Mouse (Mus musculus) CH12F3 (cell line): ENCODE measurements around the gene Kcns3.
"Not testable (repeated sequence)": the region's sequence is repeated elsewhere in the genome, so short reads cannot be mapped to it uniquely, and the experiment has no call there.

ENCODE experiments used
- in situ Hi-C: fragments of 300-500 bp; cut with MboI; formaldehyde crosslinking; loops from 2 replicates; pipeline ENCODE4 v1.14.3; 2020; ENCODE audit warnings: low sequenced_read_pairs

Kcns3 gene

GRCm38 (mm10) chr12:11088626-11089372 is 62.1 kb downstream of the Kcns3 start:
- in situ Hi-C loops, result no loop called here

- in situ Hi-C loops, result no loop called here
Measured at GRCm38 (mm10) chr12:11086866-11087265, 64.0 kb downstream of the Kcns3 start.

GRCm38 (mm10) chr12:11071079-11071478 is 79.8 kb downstream of the Kcns3 start:
- in situ Hi-C loops, result no loop called here

- in situ Hi-C loops, result no loop called here
Measured at GRCm38 (mm10) chr12:11066865-11067264, 84.0 kb downstream of the Kcns3 start.

GRCm38 (mm10) chr12:11052676-11053075 is 98.2 kb downstream of the Kcns3 start:
- in situ Hi-C loops, result not testable (repeated sequence)

GRCm38 (mm10) chr12:11041821-11042220 is 109.0 kb downstream of the Kcns3 start:
- in situ Hi-C loops, result no loop called here
